Comparison of ENCODE assay signal across 9 mouse cellular contexts in genomic region chr14:62555309-62555829, GRCm38 (mm10). TPM values are rescaled to one million over a fixed set of nuclear protein-coding genes. Genes with fewer than 3 reads are reported as not detected.
DNase-seq lines count a peak whose midpoint lies in the region; ATAC-seq and TF ChIP-seq lines count a peak whose summit lies in the region.
"Had no signal": no experiment of that assay in that cellular context is flagged by ENCODE, and none has a peak within 500 bp of the region (broad histone marks: within the 10 kb centered on the region; RNA-seq: fewer than 3 reads in every experiment).

Gene Fam124a (plus strand): TSS chr14:62555737.

- peak within 1 kb of the TSS; percentile 73 for H3K9ac ChIP-seq in forebrain, embryonic 12.5 days
- peak within 1 kb of the TSS; percentile 79 for H3K9ac ChIP-seq in heart, embryonic 14.5 days (ENCODE audit: low read length)
- peak within 1 kb of the TSS; percentile 65 for H3K9ac ChIP-seq in kidney, postnatal 0 days (ENCODE audit: low read depth, low read length)
- peak within 1 kb of the TSS; percentile 91 for H3K9ac ChIP-seq in liver, adult 2 months (ENCODE audit: low read depth, low read length)
- peak within 1 kb of the TSS; percentile 25; the same call in 1 of the 2 replicates for H3K9ac ChIP-seq in stomach, embryonic 15.5 days

- 0 out of 2 replicates have a peak, but pooled peaks have one; percentile 15 for TF ChIP-seq POLR2A in liver, adult 2 months (IDR thresholded peaks at IDR 0.05; ENCODE audit: extremely low read depth, insufficient read depth, low read length)
- TF ChIP-seq POLR2A in myocyte (IDR thresholded peaks at IDR 0.05; ENCODE audit: insufficient read length, low read depth), result no peak

- peak within 1 kb of the TSS; percentile 77 for H3K27ac ChIP-seq in forebrain, embryonic 12.5 days
- H3K27ac ChIP-seq in heart, embryonic 14.5 days (replicated peaks in 1 of 2; ENCODE audit: control insufficient read depth in 1 of 2, insufficient read depth in 1 of 2, low read depth in 2 of 2, low read length in 2 of 2), result 0 out of 4 replicates have a peak within 1 kb of the TSS, but pooled peaks of 1 of the 2 experiments have one; percentile 3
- no peak within 1 kb of the TSS; the same call in 1 of the 2 replicates for H3K27ac ChIP-seq in kidney, postnatal 0 days
- H3K27ac ChIP-seq in liver, adult 2 months (replicated peaks; ENCODE audit: insufficient read depth, low read depth, low read length), result peak within 1 kb of the TSS; percentile 62
- H3K27ac ChIP-seq in stomach, embryonic 15.5 days, result no peak within 1 kb of the TSS

- peaks cover 19% of the 10 kb centered on the region for H3K27me3 ChIP-seq in forebrain, embryonic 12.5 days
- no peaks in the 10 kb centered on the region for H3K27me3 ChIP-seq in heart, embryonic 14.5 days (ENCODE audit: control insufficient read depth, insufficient read depth, low read length)
- no peaks in the 10 kb centered on the region for H3K27me3 ChIP-seq in kidney, postnatal 0 days (ENCODE audit: insufficient read depth, low read length)
- no peaks in the 10 kb centered on the region for H3K27me3 ChIP-seq in liver, adult 2 months (ENCODE audit: control insufficient read depth, insufficient read depth, low read length)
- peaks cover 26% of the 10 kb centered on the region for H3K27me3 ChIP-seq in myocyte (ENCODE audit: control insufficient read depth, insufficient read depth, insufficient read length)
- H3K27me3 ChIP-seq in stomach, embryonic 15.5 days (replicated peaks), result peaks cover 13% of the 10 kb centered on the region

- H3K36me3 ChIP-seq in forebrain, embryonic 12.5 days (replicated peaks), result no peaks in the 10 kb centered on the region
- H3K36me3 ChIP-seq in heart, embryonic 14.5 days (ENCODE audit: control insufficient read depth, insufficient read depth, low read length), result no peaks in the 10 kb centered on the region
- no peaks in the 10 kb centered on the region for H3K36me3 ChIP-seq in kidney, postnatal 0 days (ENCODE audit: insufficient read depth, low read length)
- H3K36me3 ChIP-seq in liver, adult 2 months (ENCODE audit: control insufficient read depth, insufficient read depth, low read length), result no peaks in the 10 kb centered on the region
- no peaks in the 10 kb centered on the region for H3K36me3 ChIP-seq in myocyte (ENCODE audit: control insufficient read depth, insufficient read depth)
- H3K36me3 ChIP-seq in stomach, embryonic 15.5 days, result no peaks in the 10 kb centered on the region
- H3K36me3 ChIP-seq: G1E had no signal

- H3ac ChIP-seq in myocyte (ENCODE audit: control insufficient read depth, insufficient read length), result peak within 1 kb of the TSS; percentile 12

- WGBS in forebrain, embryonic 12.5 days, result under 1% methylated on average over 51 of the region's 51 CpGs
- under 1% methylated on average over 39 of the region's 51 CpGs for WGBS in heart, embryonic 14.5 days
- under 1% methylated on average over 51 of the region's 51 CpGs for WGBS in kidney, postnatal 0 days
- under 1% methylated on average over 51 of the region's 51 CpGs for WGBS in liver, adult 2 months
- under 1% methylated on average over 51 of the region's 51 CpGs for WGBS in stomach, embryonic 15.5 days

- no peaks in the 10 kb centered on the region for H3K9me3 ChIP-seq in forebrain, embryonic 12.5 days
- H3K9me3 ChIP-seq in heart, embryonic 14.5 days (ENCODE audit: control insufficient read depth, low read length), result no peaks in the 10 kb centered on the region
- H3K9me3 ChIP-seq in kidney, postnatal 0 days (replicated peaks; ENCODE audit: low read length), result no peaks in the 10 kb centered on the region
- H3K9me3 ChIP-seq in stomach, embryonic 15.5 days, result no peaks in the 10 kb centered on the region
- H3K9me3 ChIP-seq: G1E had no signal

- TF ChIP-seq CTCF in kidney, postnatal 0 days (IDR thresholded peaks at IDR 0.05; ENCODE audit: low read depth), result peak; percentile 38; the same call in 1 of the 2 replicates
- TF ChIP-seq CTCF in liver, adult 2 months (IDR thresholded peaks at IDR 0.05; ENCODE audit: low read depth, low read length), result peak; percentile 47; the same call in 1 of the 2 replicates

- H3K4me2 ChIP-seq in forebrain, embryonic 12.5 days, result peak within 1 kb of the TSS; percentile 89
- peak within 1 kb of the TSS; percentile 99 for H3K4me2 ChIP-seq in heart, embryonic 14.5 days (ENCODE audit: low read length)
- peak within 1 kb of the TSS; percentile 94 for H3K4me2 ChIP-seq in kidney, postnatal 0 days (ENCODE audit: low read length)
- peak within 1 kb of the TSS; percentile 71 for H3K4me2 ChIP-seq in myocyte (ENCODE audit: low read depth)
- H3K4me2 ChIP-seq in stomach, embryonic 15.5 days, result peak within 1 kb of the TSS; percentile 85

- DNase-seq in CD4-positive, CD25-positive, alpha-beta regulatory T cell, adult 2 months (ENCODE audit: low read depth, low spot score), result peak; percentile 57
- peak; percentile 24 for DNase-seq in c-Kit-positive CD71-negative TER-119-negative erythroid progenitor cells, embryonic 14.5 days (ENCODE audit: low read depth)
- peak; percentile 84 for DNase-seq in kidney, postnatal 0 days (ENCODE audit: low spot score)
- DNase-seq in liver, adult 2 months (ENCODE audit: extremely low read depth, low read depth, low spot score), result peak; percentile 65

- peak within 1 kb of the TSS; percentile 71 for H3K4me3 ChIP-seq in forebrain, embryonic 12.5 days (replicated peaks)
- peak within 1 kb of the TSS; percentile 69 to 71 for H3K4me3 ChIP-seq in heart, embryonic 14.5 days (ENCODE audit: control insufficient read depth in 1 of 2, insufficient read depth in 1 of 2, low read depth in 1 of 2, low read length in 2 of 2)
- H3K4me3 ChIP-seq in kidney, postnatal 0 days (replicated peaks; ENCODE audit: low read depth, low read length), result peak within 1 kb of the TSS; percentile 59
- peak within 1 kb of the TSS; percentile 71 for H3K4me3 ChIP-seq in liver, adult 2 months (ENCODE audit: insufficient read depth, low read depth, low read length)
- H3K4me3 ChIP-seq in myocyte, result no peak within 1 kb of the TSS
- H3K4me3 ChIP-seq in stomach, embryonic 15.5 days (replicated peaks), result peak within 1 kb of the TSS; percentile 57

- H3K79me2 ChIP-seq in liver, adult 2 months (ENCODE audit: control insufficient read depth, insufficient read depth, low read length), result no peaks in the 10 kb centered on the region; the same call in 1 of the 2 replicates
- H3K79me2 ChIP-seq in myocyte (ENCODE audit: control insufficient read depth, insufficient read depth), result no peaks in the 10 kb centered on the region

- peaks cover 19% of the 10 kb centered on the region for H3K4me1 ChIP-seq in forebrain, embryonic 12.5 days
- peaks cover 0 to 13% of the 10 kb centered on the region in 2 experiments; a peak in 1 of 4 replicates for H3K4me1 ChIP-seq in heart, embryonic 14.5 days (ENCODE audit: control insufficient read depth in 2 of 2, insufficient read depth in 2 of 2, low read length in 2 of 2)
- H3K4me1 ChIP-seq in kidney, postnatal 0 days (replicated peaks; ENCODE audit: insufficient read depth, low read length), result peaks cover 6% of the 10 kb centered on the region; the same call in 1 of the 2 replicates
- peaks cover 18% of the 10 kb centered on the region for H3K4me1 ChIP-seq in liver, adult 2 months (ENCODE audit: control insufficient read depth, insufficient read depth, low read length)
- H3K4me1 ChIP-seq in stomach, embryonic 15.5 days, result peaks cover 7% of the 10 kb centered on the region; the same call in 1 of the 2 replicates

- ATAC-seq in forebrain, embryonic 12.5 days (ENCODE audit: low FRiP score), result peak; percentile 89
- ATAC-seq in heart, embryonic 14.5 days (ENCODE audit: insufficient number of reproducible peaks, insufficient read depth, low FRiP score, low read depth), result peak; percentile 69
- peak; percentile 80 for ATAC-seq in kidney, postnatal 0 days (replicated peaks; ENCODE audit: low FRiP score, low read depth)
- peak; percentile 88; the same call in 1 of the 2 replicates for ATAC-seq in stomach, embryonic 15.5 days (ENCODE audit: insufficient read depth, low FRiP score, low read depth)

TF ChIP-seq in myocyte, 11 proteins besides CTCF, POLR2A, EP300 and RAD21:
- TF ChIP-seq USF1 (IDR thresholded peaks at IDR 0.05; ENCODE audit: low read depth) (no peak), MYOD1 (IDR thresholded peaks at IDR 0.05; ENCODE audit: control insufficient read depth in 1 of 3, insufficient read length in 2 of 3, low read depth in 2 of 3) (no peak), TCF12 (IDR thresholded peaks at IDR 0.05; ENCODE audit: insufficient read depth, poor library complexity, severe bottlenecking) (no peak), E2F4 (IDR thresholded peaks at IDR 0.05; ENCODE audit: insufficient read depth) (no peak), MAX (IDR thresholded peaks at IDR 0.05; ENCODE audit: low read depth) (no peak), MYOG (IDR thresholded peaks at IDR 0.05; ENCODE audit: control insufficient read depth in 1 of 3, insufficient read depth in 1 of 3, insufficient read length in 2 of 3, low read depth in 2 of 3) (no peak), CEBPB (IDR thresholded peaks at IDR 0.05; ENCODE audit: insufficient read depth, poor library complexity, severe bottlenecking) (no peak), SRF (IDR thresholded peaks at IDR 0.05; ENCODE audit: control insufficient read depth, insufficient read length, low read depth) (no peak), TCF3 (IDR thresholded peaks at IDR 0.05; ENCODE audit: insufficient read length, low read depth) (no peak), POLR2AphosphoS2 (IDR thresholded peaks at IDR 0.05; ENCODE audit: insufficient read length, low read depth) (no peak), REST (IDR thresholded peaks at IDR 0.05; ENCODE audit: insufficient read depth, insufficient read length) (no peak)

RNA-seq across cellular contexts. Expression of gene Fam124a, which starts in this region (rescaled TPM):
- 13.5 and 18.2 TPM in 2 replicates for polyA plus RNA-seq in forebrain, embryonic 12.5 days (2016; fragmentation: Nextera tagmentation; extraction: Ambion mirVana)
- polyA plus RNA-seq in heart, embryonic 14.5 days (2014; fragmentation: Nextera tagmentation; extraction: Ambion mirVana), result 2.3 and 3.2 TPM in 2 replicates
- 4.7 and 4.8 TPM in 2 replicates for polyA plus RNA-seq in kidney, postnatal 0 days (2015; fragmentation: Nextera tagmentation; extraction: Ambion mirVana)
- total RNA-seq in liver, adult 2 months (2014; rRNA removed), result 3.6 and 4.2 TPM in 2 replicates
- 4.7 and 9.8 TPM in 2 replicates for polyA plus RNA-seq in liver, adult 2 months (2012; rRNA removed)
- 0.06 TPM for polyA plus RNA-seq in myocyte (2012; fragmentation: generic; extraction: Trizol)
- 4.7 and 6.4 TPM in 2 replicates for polyA plus RNA-seq in stomach, embryonic 15.5 days (2015; fragmentation: Nextera tagmentation; extraction: Ambion mirVana)
- polyA plus RNA-seq: G1E had no signal

Comparison
In these comparisons a context has a peak if more than half of its experiments do, and no peak if none do; other contexts are left out.
1. DNase-seq: peak in every context shown above with its lines; median percentile 84 in kidney, postnatal 0 days; 65 in liver, adult 2 months; 57 in CD4-positive, CD25-positive, alpha-beta regulatory T cell, adult 2 months; 24 in c-Kit-positive CD71-negative TER-119-negative erythroid progenitor cells, embryonic 14.5 days.
2. H3K27ac ChIP-seq: peak in forebrain, embryonic 12.5 days (single experiment) and liver, adult 2 months (single experiment); none in kidney, postnatal 0 days (single experiment) and stomach, embryonic 15.5 days (single experiment).
3. H3K9ac ChIP-seq: peak in every context shown above with its lines; median percentile 91 in liver, adult 2 months; 79 in heart, embryonic 14.5 days; 73 in forebrain, embryonic 12.5 days; 65 in kidney, postnatal 0 days; 25 in stomach, embryonic 15.5 days.
4. Peak in every context shown above with its lines, with median percentiles within 50 percentile points of each other: ATAC-seq and H3K4me2 ChIP-seq.